Mouse (Mus musculus): ENCODE measurements around the gene Ube2v1. TPM values are rescaled to one million over a fixed set of nuclear protein-coding genes. Genes with fewer than 3 reads are reported as not detected.
A peak's percentile ranks its signal among the peaks of the same experiment; 100 is the strongest.
"Not testable (repeated sequence)": the region's sequence is repeated elsewhere in the genome, so short reads cannot be mapped to it uniquely, and the experiment has no call there.

Gene Ube2v1
- polyA plus RNA-seq, 1 experiment from 2014 or later = 332 TPM

DNA sequence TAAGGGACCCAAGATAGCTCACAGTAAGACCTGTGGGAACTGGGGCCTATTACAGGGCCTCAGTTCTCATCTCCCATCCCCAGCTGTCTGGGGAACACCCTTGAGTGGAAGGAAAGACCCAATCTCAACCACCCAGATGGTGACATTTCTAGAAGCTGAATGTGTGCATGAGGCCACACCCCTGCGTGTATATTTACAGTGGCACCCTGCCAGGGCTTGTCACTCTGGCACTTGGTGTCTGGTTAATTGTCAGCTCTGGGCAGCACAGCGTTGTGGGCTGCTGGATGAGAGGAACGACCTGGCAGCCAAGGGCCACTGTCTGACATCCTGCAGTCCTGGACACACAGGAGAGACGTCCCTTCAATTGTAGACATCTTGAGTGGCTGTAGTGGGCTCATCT lies 3.0 kb downstream of the Ube2v1 start:
- H3K4me1 ChIP-seq = peaks cover 74% of the 10 kb centered on the region
- no peaks in the 10 kb centered on the region for H3K27me3 ChIP-seq (ENCODE audit: insufficient read depth, poor library complexity, severe bottlenecking)
- peak; percentile 93 for DNase-seq (ENCODE audit: low spot score)
- H3K4me3 ChIP-seq = 0 out of 2 replicates have a peak overlapping the region, but pooled peaks have one; percentile 13
- 53% methylated on average over 4 of the region's 4 CpGs for WGBS
- no peaks in the 10 kb centered on the region for H3K9me3 ChIP-seq
- H3K27ac ChIP-seq = peak overlapping the region; percentile 100
- H3K36me3 ChIP-seq = peaks cover 24% of the 10 kb centered on the region

DNA sequence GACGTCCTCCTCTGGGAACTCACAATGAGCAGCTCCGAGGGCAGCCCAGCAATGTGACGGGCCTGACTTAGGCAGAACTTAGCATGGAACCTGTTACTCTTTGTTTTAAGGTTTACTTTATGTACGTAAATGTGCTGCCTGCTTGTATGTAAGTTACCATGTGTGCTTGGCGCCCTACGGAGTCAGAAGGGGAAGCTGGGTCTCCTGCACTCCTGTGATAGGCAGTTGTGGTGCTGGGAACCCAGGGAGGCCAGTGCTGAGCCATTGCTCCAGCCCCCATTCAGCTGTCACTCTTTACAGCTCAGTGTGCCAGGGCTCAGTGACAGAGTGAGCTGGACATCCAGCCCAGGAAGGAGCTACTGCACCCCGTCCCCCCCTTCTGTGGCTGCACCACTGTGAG lies 4.9 kb downstream of the Ube2v1 start:
- H3K4me3 ChIP-seq = no peak overlapping the region
- WGBS = 89% methylated on average over 7 of the region's 7 CpGs
- no peaks in the 10 kb centered on the region for H3K9me3 ChIP-seq
- peak overlapping the region; percentile 100 for H3K27ac ChIP-seq
- H3K4me1 ChIP-seq = peaks cover 71% of the 10 kb centered on the region
- no peaks in the 10 kb centered on the region for H3K27me3 ChIP-seq (ENCODE audit: insufficient read depth, poor library complexity, severe bottlenecking)
- H3K36me3 ChIP-seq = peaks cover 24% of the 10 kb centered on the region
- no peak for DNase-seq (ENCODE audit: low spot score)

DNA sequence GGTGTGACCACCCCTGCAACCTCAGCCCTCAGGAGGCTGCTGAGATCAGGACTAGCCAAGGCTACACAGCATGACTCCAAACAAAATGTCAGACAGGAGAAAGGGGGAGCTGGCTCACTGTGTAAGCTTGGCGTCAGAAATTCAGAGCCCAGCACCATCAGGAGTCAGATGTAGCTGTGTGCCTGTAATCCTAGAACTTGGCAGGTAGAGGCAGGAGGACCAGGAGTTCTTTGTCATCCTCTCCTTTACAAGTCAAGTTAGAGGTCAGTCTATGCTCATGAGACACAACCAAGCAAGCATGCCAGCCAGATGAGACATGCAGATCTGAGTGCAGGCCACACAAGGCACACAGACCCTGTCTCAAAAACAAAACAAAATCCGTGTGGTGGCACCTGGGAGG lies 6.2 kb downstream of the Ube2v1 start:
- Histone ChIP-seq H3K4me3 (no peak overlapping the region), H3K4me1 (peaks cover 75% of the 10 kb centered on the region), H3K36me3 (peaks cover 31% of the 10 kb centered on the region), H3K9me3 (no peaks in the 10 kb centered on the region), H3K27ac (no peak overlapping the region), H3K27me3 (ENCODE audit: insufficient read depth, poor library complexity, severe bottlenecking) (no peaks in the 10 kb centered on the region)
- WGBS = 55% methylated on average over 2 of the region's 2 CpGs
- DNase-seq (ENCODE audit: low spot score) = no peak

- 87% methylated on average over 6 of the region's 6 CpGs for WGBS
- H3K9me3 ChIP-seq = no peaks in the 10 kb centered on the region
- DNase-seq (ENCODE audit: low spot score) = no peak
- no peak overlapping the region for H3K4me3 ChIP-seq
- peaks cover 66% of the 10 kb centered on the region for H3K4me1 ChIP-seq
- no peak overlapping the region for H3K27ac ChIP-seq
- H3K36me3 ChIP-seq = peaks cover 37% of the 10 kb centered on the region
- no peaks in the 10 kb centered on the region for H3K27me3 ChIP-seq (ENCODE audit: insufficient read depth, poor library complexity, severe bottlenecking)
Measured at GRCm38 (mm10) chr2:167624368-167625075, 7.4 kb downstream of the Ube2v1 start.

GRCm38 (mm10) chr2:167622965-167623364 lies 8.9 kb downstream of the Ube2v1 start:
- peaks cover 34% of the 10 kb centered on the region for H3K36me3 ChIP-seq
- no peak overlapping the region for H3K27ac ChIP-seq
- H3K27me3 ChIP-seq (ENCODE audit: insufficient read depth, poor library complexity, severe bottlenecking) = no peaks in the 10 kb centered on the region
- H3K4me1 ChIP-seq = peaks cover 65% of the 10 kb centered on the region
- H3K4me3 ChIP-seq = no peak overlapping the region
- H3K9me3 ChIP-seq = no peaks in the 10 kb centered on the region
- no peak for DNase-seq (ENCODE audit: low spot score)
- 60% methylated on average over 5 of the region's 5 CpGs for WGBS

GRCm38 (mm10) chr2:167622352-167622751 lies 9.5 kb downstream of the Ube2v1 start:
- WGBS = 76% methylated on average over 13 of the region's 13 CpGs
- no peak overlapping the region for H3K4me3 ChIP-seq
- DNase-seq (ENCODE audit: low spot score) = no peak
- H3K9me3 ChIP-seq = no peaks in the 10 kb centered on the region
- peak overlapping the region; percentile 45; the same call in 1 of the 2 replicates for H3K27ac ChIP-seq
- H3K4me1 ChIP-seq = peaks cover 61% of the 10 kb centered on the region
- no peaks in the 10 kb centered on the region for H3K27me3 ChIP-seq (ENCODE audit: insufficient read depth, poor library complexity, severe bottlenecking)
- peaks cover 36% of the 10 kb centered on the region for H3K36me3 ChIP-seq

- Histone ChIP-seq H3K27ac (peak overlapping the region; percentile 65), H3K9me3 (no peaks in the 10 kb centered on the region), H3K27me3 (ENCODE audit: insufficient read depth, poor library complexity, severe bottlenecking) (no peaks in the 10 kb centered on the region), H3K4me1 (peaks cover 61% of the 10 kb centered on the region), H3K4me3 (no peak overlapping the region), H3K36me3 (peaks cover 37% of the 10 kb centered on the region)
- no peak for DNase-seq (ENCODE audit: low spot score)
- WGBS = 72% methylated on average over 9 of the region's 9 CpGs
Measured at GRCm38 (mm10) chr2:167621255-167622087, 10.4 kb downstream of the Ube2v1 start.

DNA sequence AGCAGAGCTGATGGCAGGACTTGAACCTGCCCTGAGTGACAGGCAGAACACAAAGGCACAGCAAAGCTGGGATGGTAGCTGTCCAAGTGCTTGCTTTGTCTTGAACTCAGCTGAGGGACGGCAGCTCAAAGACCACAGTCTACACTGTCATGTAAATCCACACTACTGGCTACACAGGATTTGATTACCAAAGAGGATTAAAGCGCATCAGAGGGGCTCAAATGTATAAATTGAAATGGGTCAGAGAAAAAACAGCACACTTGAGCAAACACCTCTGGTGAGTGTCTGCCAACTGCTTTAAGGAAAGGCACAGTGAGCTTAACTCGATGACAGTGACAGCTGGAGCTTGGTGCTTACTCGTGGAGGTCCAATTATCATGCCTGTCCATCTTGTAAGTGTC lies 14.4 kb downstream of the Ube2v1 start:
- peaks cover 74% of the 10 kb centered on the region for H3K36me3 ChIP-seq
- no peaks in the 10 kb centered on the region for H3K27me3 ChIP-seq (ENCODE audit: insufficient read depth, poor library complexity, severe bottlenecking)
- WGBS = 57% methylated on average over 4 of the region's 4 CpGs
- peaks cover 42% of the 10 kb centered on the region for H3K4me1 ChIP-seq
- no peak for DNase-seq (ENCODE audit: low spot score)
- H3K9me3 ChIP-seq = no peaks in the 10 kb centered on the region; the same call in 1 of the 2 replicates
- H3K27ac ChIP-seq = no peak overlapping the region
- no peak overlapping the region for H3K4me3 ChIP-seq

GRCm38 (mm10) chr2:167617034-167617433 lies 14.9 kb downstream of the Ube2v1 start:
- 82% methylated on average over 3 of the region's 3 CpGs for WGBS

DNA sequence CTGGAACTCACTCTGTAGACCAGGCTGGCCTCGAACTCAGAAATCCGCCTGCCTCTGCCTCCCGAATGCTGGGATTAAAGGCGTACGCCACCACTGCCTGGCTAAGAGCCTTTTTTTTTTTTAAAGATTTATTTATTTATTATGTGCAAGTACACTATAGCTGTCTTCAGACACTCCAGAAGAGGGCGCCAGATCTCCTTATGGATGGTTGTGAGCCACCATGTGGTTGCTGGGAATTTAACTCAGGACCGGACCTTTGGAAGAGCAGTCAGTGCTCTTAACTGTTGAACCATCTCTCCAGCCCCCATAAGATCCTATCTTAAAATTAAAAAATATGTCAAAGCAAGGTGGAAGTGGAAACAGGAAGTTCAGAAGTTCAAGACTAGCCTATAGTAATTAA lies 18.6 kb downstream of the Ube2v1 start:
- not testable (repeated sequence) for H3K27me3 ChIP-seq (ENCODE audit: insufficient read depth, poor library complexity, severe bottlenecking); H3K4me3 ChIP-seq; H3K9me3 ChIP-seq; H3K27ac ChIP-seq; DNase-seq (ENCODE audit: low spot score)
- Histone ChIP-seq H3K36me3 (peaks cover 90% of the 10 kb centered on the region), H3K4me1 (peaks cover 31% of the 10 kb centered on the region)
- 94% methylated on average over 7 of the region's 7 CpGs for WGBS

More at GRCm38 (mm10) chr2:167617034-167617433, 14.9 kb downstream of the Ube2v1 start:
- Histone ChIP-seq H3K4me1 (peaks cover 38% of the 10 kb centered on the region), H3K27me3 (ENCODE audit: insufficient read depth, poor library complexity, severe bottlenecking) (no peaks in the 10 kb centered on the region), H3K27ac (no peak overlapping the region), H3K4me3 (no peak overlapping the region), H3K36me3 (peaks cover 79% of the 10 kb centered on the region), H3K9me3 (no peaks in the 10 kb centered on the region; the same call in 1 of the 2 replicates)
- no peak for DNase-seq (ENCODE audit: low spot score)

DNA sequence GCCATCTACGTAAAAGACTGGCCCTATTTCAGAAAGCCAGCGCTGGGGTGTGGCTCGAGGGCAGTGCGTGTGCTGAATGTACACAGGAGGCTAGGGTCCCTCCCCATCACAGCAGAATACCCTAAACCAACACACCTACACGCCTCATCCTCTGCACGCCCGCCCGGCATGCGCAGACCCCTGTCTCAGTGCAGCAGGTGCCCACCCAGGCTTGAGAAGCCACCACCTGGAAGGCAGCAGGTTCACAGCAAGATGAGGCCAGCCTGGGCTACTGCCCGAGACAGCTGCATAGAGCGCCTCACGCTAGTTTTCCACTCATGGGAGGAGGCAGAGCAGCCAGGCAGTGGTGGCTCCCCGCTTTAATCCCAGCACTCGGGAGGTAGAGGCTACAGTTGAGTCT lies 19.8 kb downstream of the Ube2v1 start:
- Histone ChIP-seq H3K9me3 (no peaks in the 10 kb centered on the region; the same call in 1 of the 2 replicates), H3K27ac (no peak overlapping the region), H3K4me1 (peaks cover 28% of the 10 kb centered on the region), H3K27me3 (ENCODE audit: insufficient read depth, poor library complexity, severe bottlenecking) (no peaks in the 10 kb centered on the region), H3K4me3 (no peak overlapping the region), H3K36me3 (peaks cover 85% of the 10 kb centered on the region)
- WGBS = 93% methylated on average over 14 of the region's 14 CpGs
- DNase-seq (ENCODE audit: low spot score) = no peak

- H3K36me3 ChIP-seq = peaks cover 85% of the 10 kb centered on the region
- no peaks in the 10 kb centered on the region for H3K27me3 ChIP-seq (ENCODE audit: insufficient read depth, poor library complexity, severe bottlenecking)
- 80% methylated on average over 10 of the region's 10 CpGs for WGBS
- peaks cover 32% of the 10 kb centered on the region for H3K4me1 ChIP-seq
- no peak for DNase-seq (ENCODE audit: low spot score)
- no peak overlapping the region for H3K4me3 ChIP-seq
- no peak overlapping the region for H3K27ac ChIP-seq
- no peaks in the 10 kb centered on the region; the same call in 1 of the 2 replicates for H3K9me3 ChIP-seq
Measured at GRCm38 (mm10) chr2:167611287-167611686, 20.6 kb downstream of the Ube2v1 start.

DNA sequence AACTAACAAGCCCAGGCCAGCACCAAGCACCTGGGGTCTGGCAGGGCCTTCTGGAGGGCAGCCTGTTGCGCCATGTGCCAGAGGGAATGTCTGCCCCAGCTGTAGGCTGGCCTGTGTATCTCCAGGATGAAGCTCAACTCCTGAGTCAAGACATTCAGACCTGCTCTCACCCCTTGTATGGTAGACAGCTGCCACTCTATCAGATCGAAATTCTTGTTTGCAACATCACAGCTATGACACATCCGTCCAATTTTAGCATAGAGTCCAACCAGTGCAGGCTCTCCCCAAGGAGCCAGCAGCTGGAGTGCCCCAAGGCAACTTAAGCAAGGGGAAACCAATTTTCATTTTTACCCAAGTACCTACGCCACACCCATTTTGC lies 25.2 kb downstream of the Ube2v1 start:
- no peak overlapping the region for H3K4me3 ChIP-seq
- H3K36me3 ChIP-seq = peaks cover 42% of the 10 kb centered on the region
- H3K9me3 ChIP-seq = no peaks in the 10 kb centered on the region
- 74% methylated on average over 4 of the region's 4 CpGs for WGBS
- peak overlapping the region; percentile 42; the same call in 1 of the 2 replicates for H3K27ac ChIP-seq
- peaks cover 18% of the 10 kb centered on the region; the same call in 1 of the 2 replicates for H3K27me3 ChIP-seq (ENCODE audit: insufficient read depth, poor library complexity, severe bottlenecking)
- peaks cover 48% of the 10 kb centered on the region for H3K4me1 ChIP-seq
- no peak for DNase-seq (ENCODE audit: low spot score)

Data from heart, embryonic 10.5 days (tissue).